Mouse (Mus musculus) liver, embryonic 13.5 days (tissue): ENCODE data around the gene Med13l. TPM values are rescaled to one million over a fixed set of nuclear protein-coding genes. Genes with fewer than 3 reads are reported as not detected.

Source experiments
- ATAC-seq: fragments of 200-750 bp; cut with Nextera tagmentation; 2 replicates; pipeline ENCODE4 v1.8.0; 2017; ENCODE audit warnings: low read depth, mild to moderate bottlenecking, moderate number of reproducible peaks, moderate library complexity
- DNase-seq: peaks from one replicate; pipeline ENCODE4 v3.0.0; 2022
- H3K27ac ChIP-seq: fragments of 300-500 bp; sonication (generic); 2 replicates; pipeline ENCODE4 v1.5.1; 2015; ENCODE audit warnings: moderate library complexity, mild to moderate bottlenecking, inconsistent platforms
- H3K27me3 ChIP-seq: fragments of 300-500 bp; sonication (generic); 2 replicates; pipeline ENCODE4 v1.6.1; 2015; ENCODE audit warnings: mild to moderate bottlenecking, inconsistent platforms
- H3K36me3 ChIP-seq: fragments of 300-500 bp; sonication (generic); 2 replicates; pipeline ENCODE4 v1.6.1; 2015; ENCODE audit warnings: mild to moderate bottlenecking, inconsistent platforms
- H3K4me1 ChIP-seq: fragments of 300-500 bp; sonication (generic); replicated peaks from 2 replicates; pipeline ENCODE4 v1.6.1; 2015; ENCODE audit warnings: inconsistent platforms
- H3K4me2 ChIP-seq: fragments of 300-500 bp; sonication (generic); 2 replicates; pipeline ENCODE4 v1.6.1; 2015; ENCODE audit warnings: inconsistent platforms, mild to moderate bottlenecking, moderate library complexity
- H3K4me3 ChIP-seq: fragments of 300-500 bp; sonication (generic); replicated peaks from 2 replicates; pipeline ENCODE4 v1.5.1; 2015; ENCODE audit warnings: mild to moderate bottlenecking, inconsistent platforms
- H3K9ac ChIP-seq: fragments of 300-500 bp; sonication (generic); 2 replicates; pipeline ENCODE4 v1.6.1; 2015; ENCODE audit warnings: mild to moderate bottlenecking, inconsistent platforms
- H3K9me3 ChIP-seq: fragments of 300-500 bp; sonication (generic); replicated peaks from 2 replicates; pipeline ENCODE4 v1.6.1; 2016; ENCODE audit warnings: inconsistent platforms
- WGBS: fragments of 180-500 bp; shearing (Covaris S2); methylation state at CpG from one replicate; pipeline ENCODE4 v1.1.7; 2015; ENCODE audit not compliant: insufficient replicate concordance; 5-methylcytosine and 5-hydroxymethylcytosine counted together
- polyA plus RNA-seq: library from polyadenylated mRNA; unstranded; fragments of >200 nt; fragmentation: Nextera tagmentation; extraction: Ambion mirVana; gene quantifications from 2 replicates; pipeline ENCODE4 v1.2.1, GENCODE M21; 2015

Gene Med13l
- polyA plus RNA-seq, 1 experiment from 2014 or later: 10.1 TPM

DNA sequence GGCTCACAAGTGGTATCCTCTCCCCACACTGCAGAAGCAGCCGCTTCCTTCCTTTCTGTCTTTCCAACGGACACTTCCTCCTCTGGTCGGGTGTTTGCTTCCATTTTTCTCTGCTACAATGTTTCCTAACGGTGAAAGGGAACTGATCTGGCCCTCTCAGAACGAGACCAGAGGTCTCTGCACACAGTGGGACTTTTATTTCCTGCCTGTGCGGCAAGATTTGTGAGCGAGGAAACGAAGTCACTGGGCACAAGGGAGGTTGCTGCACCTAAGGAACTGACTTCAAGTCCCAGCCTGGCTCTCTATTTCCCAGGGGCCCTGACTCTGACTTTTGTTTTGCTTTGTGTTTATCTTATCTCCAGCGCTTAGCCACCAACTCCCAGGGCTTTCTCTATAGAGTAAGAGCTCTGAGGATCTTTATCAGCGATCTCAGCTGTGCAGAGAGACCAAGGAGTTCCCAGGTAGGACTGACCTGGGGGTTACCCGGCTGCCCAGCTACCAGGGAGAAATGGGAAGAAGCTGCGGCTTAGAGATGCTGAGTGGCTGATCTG lies 4.0 kb upstream of the Med13l start:
- ATAC-seq (no peak), DNase-seq (no peak)
- H3K9me3 ChIP-seq: 0 out of 2 replicates have a peak, but pooled peaks cover 4% of the 10 kb centered on the region
- 6% methylated on average over 12 of the region's 12 CpGs for WGBS
- H3K27ac ChIP-seq: 0 out of 2 replicates have a peak overlapping the region, but pooled peaks have one; percentile 16
- peak overlapping the region; percentile 58 for H3K4me2 ChIP-seq
- H3K36me3 ChIP-seq: no peaks in the 10 kb centered on the region
- peaks cover 10% of the 10 kb centered on the region for H3K27me3 ChIP-seq
- peak overlapping the region; percentile 55 for H3K9ac ChIP-seq
- H3K4me1 ChIP-seq: peaks cover 32% of the 10 kb centered on the region
- peak overlapping the region; percentile 24 for H3K4me3 ChIP-seq

DNA sequence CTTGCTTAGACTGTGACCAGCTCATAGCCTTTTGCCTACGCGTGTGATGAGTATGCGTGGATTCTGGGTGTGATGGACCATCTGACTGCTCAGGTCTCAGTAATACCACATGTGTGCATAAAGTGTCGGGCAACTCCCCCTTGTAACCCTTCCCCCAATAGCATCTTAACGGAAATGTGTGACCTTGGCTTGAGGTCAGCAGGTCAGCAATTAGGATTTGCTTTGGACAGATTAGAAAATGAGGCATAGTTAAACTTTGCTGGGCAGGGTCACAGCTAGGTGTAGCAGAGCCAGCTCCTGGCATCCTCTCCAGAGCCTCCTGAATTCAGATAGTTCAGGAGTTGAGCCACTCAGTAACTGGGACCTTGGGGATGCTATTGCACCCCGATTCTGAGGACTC lies 1.6 kb upstream of the Med13l start:
- Histone ChIP-seq H3K27ac (no peak overlapping the region), H3K27me3 (peaks cover 10% of the 10 kb centered on the region), H3K9me3 (0 out of 2 replicates have a peak, but pooled peaks cover 4% of the 10 kb centered on the region), H3K36me3 (0 out of 2 replicates have a peak, but pooled peaks cover 6% of the 10 kb centered on the region), H3K9ac (peak overlapping the region; percentile 96; the same call in 1 of the 2 replicates), H3K4me3 (peak overlapping the region; percentile 95), H3K4me1 (peaks cover 55% of the 10 kb centered on the region), H3K4me2 (peak overlapping the region; percentile 97)
- DNase-seq: no peak
- 76% methylated on average over 6 of the region's 6 CpGs for WGBS
- no peak for ATAC-seq

DNA sequence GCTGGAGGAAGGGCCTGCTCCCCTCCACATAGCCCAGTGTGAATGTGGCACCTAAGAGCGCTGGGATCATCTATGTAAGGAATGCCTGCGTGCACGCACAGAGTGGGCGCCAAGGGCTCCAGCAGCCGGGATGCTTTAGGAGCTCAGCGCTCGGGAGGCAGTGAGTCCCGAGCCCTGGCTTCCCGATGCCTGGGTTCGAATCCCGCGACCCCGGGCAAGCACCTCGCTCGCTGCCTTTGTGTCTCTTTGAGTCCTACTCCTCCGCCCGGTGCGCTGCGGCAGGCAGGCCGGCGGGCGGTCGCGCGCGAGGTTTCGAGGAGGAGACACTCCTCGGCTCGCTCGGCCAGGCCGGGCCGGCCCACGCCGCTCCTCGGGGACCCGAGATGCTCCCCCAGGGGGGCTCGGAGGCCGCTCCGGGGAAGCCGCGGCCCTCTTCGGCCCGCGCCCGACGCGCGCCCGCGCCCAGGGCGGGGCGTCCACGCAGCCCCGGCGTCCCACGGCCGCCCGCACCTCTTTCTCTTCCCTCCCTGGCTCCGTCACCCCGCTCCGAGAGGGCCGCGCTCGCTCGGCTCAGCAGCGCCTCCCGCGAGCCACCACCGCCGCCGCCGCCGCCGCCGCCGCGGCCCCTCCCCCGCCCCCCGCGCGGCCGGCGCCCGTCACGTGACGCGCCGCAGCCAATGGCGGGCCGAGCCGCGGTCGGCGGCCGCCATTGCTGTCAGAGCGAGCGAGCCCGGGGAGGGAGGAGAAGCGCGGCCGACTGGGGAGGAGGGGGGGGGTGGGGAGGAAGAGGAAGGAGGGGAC lies 695 bp upstream of the Med13l start:
- ATAC-seq (peak; percentile 85), DNase-seq (peak; percentile 72)
- peak overlapping the region; percentile 95 for H3K27ac ChIP-seq
- peaks cover 10% of the 10 kb centered on the region for H3K27me3 ChIP-seq
- H3K9me3 ChIP-seq: 0 out of 2 replicates have a peak, but pooled peaks cover 4% of the 10 kb centered on the region
- 0 out of 2 replicates have a peak, but pooled peaks cover 6% of the 10 kb centered on the region for H3K36me3 ChIP-seq
- peak overlapping the region; percentile 97 for H3K4me2 ChIP-seq
- peaks cover 64% of the 10 kb centered on the region for H3K4me1 ChIP-seq
- WGBS: under 1% methylated on average over 66 of the region's 101 CpGs
- H3K9ac ChIP-seq: peak overlapping the region; percentile 99
- H3K4me3 ChIP-seq: peak overlapping the region; percentile 95

DNA sequence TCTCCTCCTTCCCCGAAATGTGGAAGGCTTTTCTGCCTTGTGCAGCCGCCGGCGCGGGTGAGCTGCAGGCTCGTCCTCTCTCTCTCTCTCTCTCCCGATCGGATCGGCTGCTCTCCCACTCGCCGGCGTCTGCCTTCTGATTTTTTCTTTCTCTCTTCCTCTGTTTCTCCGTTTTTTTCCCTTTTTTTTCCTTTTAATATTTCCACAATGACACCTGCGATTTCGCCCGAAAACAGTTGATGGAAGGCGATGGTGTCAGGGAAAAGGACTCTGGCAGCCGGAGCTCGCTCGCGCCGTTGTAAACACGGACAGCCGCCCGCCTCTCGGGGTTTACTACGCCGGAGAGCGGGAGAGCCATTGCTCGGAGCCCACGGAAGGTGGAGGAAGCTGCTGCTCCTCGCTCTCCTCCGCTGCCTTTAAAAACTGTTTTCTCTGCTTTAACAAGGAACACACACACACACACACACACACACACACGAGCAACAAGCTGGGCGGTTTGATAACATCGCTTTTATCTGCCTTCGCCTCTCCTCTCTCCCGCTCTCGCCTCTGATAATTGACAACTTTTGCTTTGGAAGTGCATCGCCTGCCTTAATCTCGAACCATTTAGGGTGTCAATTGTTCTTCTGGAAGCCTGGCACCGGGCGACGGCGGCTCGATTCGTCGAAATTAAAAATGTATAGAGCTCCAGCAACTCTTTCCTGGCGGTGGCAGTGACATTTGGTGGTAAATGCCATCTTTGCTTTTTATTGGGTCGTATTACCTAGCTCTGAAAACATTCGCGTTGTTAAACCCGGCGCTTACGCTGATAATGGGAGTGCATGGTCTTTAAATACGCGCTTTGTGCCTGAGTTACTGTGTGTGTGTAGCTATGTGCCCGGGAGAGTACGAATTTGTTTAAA lies 858 bp downstream of the Med13l start:
- WGBS: under 1% methylated on average over 59 of the region's 59 CpGs
- 0 out of 2 replicates have a peak, but pooled peaks cover 6% of the 10 kb centered on the region for H3K36me3 ChIP-seq
- DNase-seq: peak; percentile 48

DNA sequence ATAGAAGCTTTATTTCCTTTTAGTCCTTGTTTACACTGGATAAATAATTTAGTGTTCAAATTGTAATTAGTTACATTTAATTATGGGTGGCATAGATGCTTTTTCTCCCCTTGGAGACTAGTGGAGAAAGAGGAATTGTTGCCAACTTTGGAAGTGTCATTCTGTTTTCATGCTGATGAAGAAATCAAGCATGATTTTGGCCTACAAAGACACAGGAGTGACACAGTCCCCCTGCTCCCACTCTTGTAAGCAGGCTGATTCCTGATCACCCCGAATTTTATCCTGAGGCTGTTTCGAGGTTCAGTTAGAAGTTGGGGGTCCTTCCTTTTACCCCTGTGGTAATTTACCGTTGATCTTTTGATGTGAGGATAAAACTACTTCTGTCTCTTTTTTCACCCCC lies 1.7 kb downstream of the Med13l start:
- DNase-seq (no peak), ATAC-seq (no peak)
- 0 out of 2 replicates have a peak, but pooled peaks cover 6% of the 10 kb centered on the region for H3K36me3 ChIP-seq
- peaks cover 68% of the 10 kb centered on the region for H3K4me1 ChIP-seq
- H3K27me3 ChIP-seq: peaks cover 7% of the 10 kb centered on the region
- H3K9ac ChIP-seq: peak overlapping the region; percentile 99
- H3K27ac ChIP-seq: peak overlapping the region; percentile 95
- peak overlapping the region; percentile 95 for H3K4me3 ChIP-seq
- WGBS: 56% methylated on average over 3 of the region's 3 CpGs
- H3K4me2 ChIP-seq: peak overlapping the region; percentile 82
- H3K9me3 ChIP-seq: no peaks in the 10 kb centered on the region

More for the DNA sequence above, 858 bp downstream of the Med13l start:
- H3K4me1 ChIP-seq: peaks cover 69% of the 10 kb centered on the region
- peak overlapping the region; percentile 82 for H3K4me2 ChIP-seq
- H3K27ac ChIP-seq: peak overlapping the region; percentile 95
- no peaks in the 10 kb centered on the region for H3K9me3 ChIP-seq
- H3K9ac ChIP-seq: peak overlapping the region; percentile 99
- peaks cover 7% of the 10 kb centered on the region for H3K27me3 ChIP-seq
- ATAC-seq: peak; percentile 10; the same call in 1 of the 2 replicates
- H3K4me3 ChIP-seq: peak overlapping the region; percentile 95

DNA sequence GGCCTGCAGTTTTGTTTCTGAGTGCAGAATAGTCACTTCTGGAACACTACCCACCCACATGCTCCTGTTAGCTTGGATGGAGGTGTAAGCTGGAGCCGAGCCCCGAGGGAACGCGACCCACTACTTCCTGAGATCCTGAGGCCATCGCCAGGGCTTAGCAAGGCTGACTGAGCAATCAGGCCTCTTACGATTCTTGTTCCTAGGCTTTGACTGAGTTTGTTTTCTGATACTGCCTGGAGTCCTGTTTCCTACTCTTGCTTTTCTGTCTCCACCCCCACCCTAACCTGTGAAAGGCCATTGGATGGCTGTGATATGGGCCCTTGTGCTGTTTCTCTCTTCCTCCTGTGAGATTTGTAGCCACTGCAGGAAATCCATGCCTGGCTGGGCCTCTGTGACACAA lies 3.1 kb downstream of the Med13l start:
- Histone ChIP-seq H3K4me2 (peak overlapping the region; percentile 82), H3K4me3 (peak overlapping the region; percentile 95), H3K9me3 (no peaks in the 10 kb centered on the region), H3K36me3 (0 out of 2 replicates have a peak, but pooled peaks cover 6% of the 10 kb centered on the region), H3K27ac (peak overlapping the region; percentile 16), H3K27me3 (no peaks in the 10 kb centered on the region; the same call in 1 of the 2 replicates), H3K4me1 (peaks cover 78% of the 10 kb centered on the region), H3K9ac (0 out of 2 replicates have a peak overlapping the region, but pooled peaks have one; percentile 10)
- ATAC-seq: no peak
- no peak for DNase-seq
- WGBS: 19% methylated on average over 6 of the region's 6 CpGs

DNA sequence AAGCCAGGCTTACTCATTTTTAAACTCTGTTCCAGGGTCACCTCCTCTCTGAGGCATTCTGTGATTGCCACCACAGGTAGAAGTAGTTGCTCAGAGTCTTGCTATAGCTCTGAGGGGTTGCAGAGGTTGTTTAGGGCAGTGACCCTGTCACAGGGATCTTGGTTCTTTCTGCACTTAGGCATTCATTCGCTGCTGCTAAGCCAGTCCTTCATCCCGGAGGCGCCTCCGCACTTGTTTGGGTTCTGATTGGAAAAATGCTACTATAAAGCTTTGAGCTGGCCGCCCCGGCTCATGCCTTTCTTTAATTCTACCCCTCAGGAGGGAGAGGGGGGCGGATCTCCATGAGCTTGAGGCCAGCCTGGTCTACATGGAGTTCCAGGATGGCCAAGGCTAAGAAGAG lies 6.9 kb downstream of the Med13l start:
- 0 out of 2 replicates have a peak, but pooled peaks cover 3% of the 10 kb centered on the region for H3K36me3 ChIP-seq
- DNase-seq: no peak
- H3K27ac ChIP-seq: no peak overlapping the region
- no peaks in the 10 kb centered on the region for H3K27me3 ChIP-seq
- no peaks in the 10 kb centered on the region for H3K9me3 ChIP-seq
- ATAC-seq: no peak
- peaks cover 92% of the 10 kb centered on the region for H3K4me1 ChIP-seq
- H3K4me2 ChIP-seq: no peak overlapping the region
- H3K9ac ChIP-seq: no peak overlapping the region
- WGBS: 83% methylated on average over 7 of the region's 7 CpGs
- no peak overlapping the region for H3K4me3 ChIP-seq

DNA sequence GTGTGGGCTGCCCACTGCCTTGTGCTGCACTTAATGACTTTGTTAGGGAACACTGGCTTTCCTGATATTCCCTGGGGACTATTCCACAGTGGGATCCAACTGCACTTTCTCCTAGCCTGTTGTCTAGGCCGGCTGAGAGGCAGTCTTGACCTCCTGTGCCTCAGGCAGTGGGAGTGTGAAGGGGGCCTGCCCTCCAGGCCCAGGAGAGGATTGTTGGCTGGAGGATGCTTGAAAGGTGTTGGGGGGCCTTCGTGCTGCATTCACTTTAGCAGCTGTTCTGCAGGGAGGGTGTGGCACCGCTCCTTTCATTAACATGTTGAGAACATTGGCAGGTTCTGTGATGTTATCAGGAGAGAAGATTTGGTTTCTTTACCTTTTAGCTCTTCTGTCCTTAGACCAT lies 8.5 kb downstream of the Med13l start:
- H3K4me1 ChIP-seq: peaks cover 89% of the 10 kb centered on the region
- DNase-seq: no peak

DNA sequence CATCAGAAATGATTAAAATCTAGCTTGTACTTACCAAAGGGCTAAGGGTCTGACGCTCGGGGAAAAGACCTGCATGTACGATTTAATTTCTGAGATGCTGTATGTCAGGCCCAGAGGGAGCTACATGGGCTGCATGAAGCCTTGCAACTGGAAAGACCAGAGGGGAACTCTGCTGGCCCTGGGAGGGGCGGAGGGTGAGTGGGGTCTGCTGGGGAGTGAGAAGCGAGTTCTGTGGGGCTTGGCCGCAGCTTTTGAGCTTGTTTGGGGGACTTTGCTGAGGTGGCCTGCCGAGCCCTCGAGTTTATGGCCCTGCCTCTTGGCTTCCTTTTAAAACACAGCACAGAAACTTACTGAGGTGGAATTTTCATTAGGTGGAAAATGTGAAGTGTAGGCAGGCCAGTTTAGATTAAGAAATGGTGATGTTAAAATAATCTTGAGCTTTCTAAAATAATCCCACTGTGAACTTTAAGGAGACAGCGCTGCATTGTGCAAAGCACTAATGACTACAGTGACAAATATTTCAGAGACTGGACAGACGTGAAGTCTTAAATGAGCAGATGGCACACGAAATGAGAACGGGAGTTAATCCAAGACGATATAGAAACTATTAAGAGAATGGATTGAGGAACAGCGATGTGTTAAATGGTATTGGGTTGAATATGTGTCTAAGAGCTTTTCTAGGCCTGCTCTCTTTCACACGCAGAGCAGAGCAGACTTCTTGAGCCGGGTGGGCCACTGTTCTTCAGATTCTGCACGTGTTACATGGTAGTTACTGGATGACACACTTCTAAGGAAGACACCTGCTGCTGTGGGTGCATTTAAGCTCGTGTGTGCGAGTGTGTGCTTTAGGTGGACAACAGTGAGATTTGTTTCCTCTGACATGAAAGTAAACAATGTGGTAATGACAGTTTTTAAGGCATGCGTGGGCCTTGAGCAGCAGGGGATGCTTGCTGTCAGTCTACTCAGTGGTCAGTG lies 9.4 kb downstream of the Med13l start:
- Histone ChIP-seq H3K4me2 (no peak overlapping the region), H3K27ac (no peak overlapping the region), H3K9me3 (no peaks in the 10 kb centered on the region), H3K36me3 (no peaks in the 10 kb centered on the region), H3K4me3 (no peak overlapping the region), H3K9ac (peak overlapping the region; percentile 30; the same call in 1 of the 2 replicates), H3K27me3 (no peaks in the 10 kb centered on the region), H3K4me1 (peaks cover 90% of the 10 kb centered on the region)
- ATAC-seq (no peak), DNase-seq (no peak)
- 79% methylated on average over 20 of the region's 20 CpGs for WGBS

More for the DNA sequence above, 8.5 kb downstream of the Med13l start:
- H3K27me3 ChIP-seq: no peaks in the 10 kb centered on the region
- H3K4me3 ChIP-seq: no peak overlapping the region
- WGBS: 70% methylated on average over 3 of the region's 3 CpGs
- no peak overlapping the region for H3K27ac ChIP-seq
- no peak for ATAC-seq
- no peak overlapping the region for H3K4me2 ChIP-seq
- H3K9ac ChIP-seq: no peak overlapping the region
- H3K36me3 ChIP-seq: no peaks in the 10 kb centered on the region
- H3K9me3 ChIP-seq: no peaks in the 10 kb centered on the region

DNA sequence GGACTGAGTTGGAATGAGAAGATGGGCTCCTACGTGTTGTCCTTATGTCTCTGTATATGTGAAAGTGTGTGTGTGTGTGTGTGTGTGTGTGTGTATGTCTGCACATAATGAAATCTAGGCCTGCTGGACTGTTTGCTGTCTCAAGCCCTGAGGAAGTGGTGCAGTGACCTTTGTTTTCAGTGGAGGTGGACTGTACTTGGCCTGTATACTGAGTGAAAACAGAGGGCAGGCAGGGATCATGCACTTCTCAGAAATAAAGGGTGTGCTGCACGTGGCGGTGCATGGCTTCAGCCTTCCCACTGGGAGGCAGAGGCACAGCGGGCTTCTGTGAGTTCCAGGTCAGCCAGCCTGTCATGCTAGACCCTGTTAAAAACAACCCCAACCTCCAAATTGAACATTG lies 11.0 kb downstream of the Med13l start:
- Histone ChIP-seq H3K9me3 (no peaks in the 10 kb centered on the region), H3K4me1 (peaks cover 85% of the 10 kb centered on the region), H3K27ac (no peak overlapping the region), H3K36me3 (no peaks in the 10 kb centered on the region), H3K4me3 (no peak overlapping the region), H3K9ac (no peak overlapping the region), H3K4me2 (no peak overlapping the region), H3K27me3 (no peaks in the 10 kb centered on the region)
- DNase-seq (no peak), ATAC-seq (0 out of 2 replicates have a peak, but pooled peaks have one; percentile 24)
- 70% methylated on average over 4 of the region's 4 CpGs for WGBS
